Mouse (Mus musculus): ENCODE results near the gene Hivep2.

DNA sequence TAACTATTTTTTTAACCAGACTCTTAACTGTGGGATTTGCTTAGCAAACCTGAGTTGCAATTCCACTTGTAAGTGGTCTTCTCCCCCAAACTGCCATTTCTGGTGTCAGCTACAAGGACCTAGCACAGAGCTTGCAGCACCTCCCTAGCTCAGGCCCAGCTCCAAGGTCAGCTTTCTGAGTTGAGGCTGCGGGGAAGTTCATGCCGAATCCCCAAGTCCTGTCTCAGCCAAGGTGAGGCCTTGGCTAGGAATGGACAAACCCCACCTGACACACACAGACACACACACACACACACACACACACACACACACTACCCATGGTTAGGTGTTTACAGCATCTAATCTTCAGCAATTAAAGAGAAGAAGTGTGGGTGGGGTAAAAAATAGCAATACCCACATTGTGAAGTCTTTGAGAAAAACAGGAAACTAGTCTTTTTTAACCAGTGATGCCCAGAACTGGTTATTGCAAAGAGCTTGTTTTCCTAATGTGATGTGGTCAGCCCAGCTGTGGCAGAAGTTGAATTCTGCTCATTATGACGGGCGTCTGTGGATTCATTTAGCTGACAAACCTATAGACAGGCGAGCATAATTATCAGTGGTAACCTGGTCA lies 79.0 kb downstream of the Hivep2 start:
- no peak for TF ChIP-seq CTCF (IDR thresholded peaks at IDR 0.05; ENCODE audit: extremely low read depth, insufficient read depth, insufficient read length, insufficient replicate concordance)
- no peak for TF ChIP-seq POLR2A (IDR thresholded peaks at IDR 0.05; ENCODE audit: low read depth, low read length)

All from spleen, adult 2 months (tissue).